Mouse (Mus musculus) liver, embryonic 11.5 days (tissue): ENCODE data around the gene Rph3al. TPM values are rescaled to one million over a fixed set of nuclear protein-coding genes. Genes with fewer than 3 reads are reported as not detected.

Source experiments
- ATAC-seq: fragments of 200-750 bp; cut with Nextera tagmentation; replicated peaks from 2 replicates; pipeline ENCODE4 v1.8.0; 2017; ENCODE audit warnings: moderate number of reproducible peaks, mild to moderate bottlenecking, moderate TSS enrichment, moderate library complexity; ENCODE audit not compliant: low FRiP score
- DNase-seq: peaks from one replicate; pipeline ENCODE4 v3.0.0-alpha.2; 2017; ENCODE audit warnings: low spot score
- H3K27ac ChIP-seq: fragments of 300-500 bp; sonication (generic); 2 replicates; pipeline ENCODE4 v1.5.1; 2014; ENCODE audit warnings: mild to moderate bottlenecking, low read depth, low read length, control low read depth
- H3K27me3 ChIP-seq: fragments of 300-500 bp; sonication (generic); replicated peaks from 2 replicates; pipeline ENCODE4 v1.6.1; 2014; ENCODE audit warnings: low read length, mixed read lengths; ENCODE audit not compliant: control insufficient read depth, insufficient read depth
- H3K36me3 ChIP-seq: fragments of 300-500 bp; sonication (generic); 2 replicates; pipeline ENCODE4 v1.6.1; 2014; ENCODE audit warnings: mild to moderate bottlenecking, low read length, moderate library complexity, mixed read lengths; ENCODE audit not compliant: control insufficient read depth, insufficient read depth
- H3K4me1 ChIP-seq: fragments of 300-500 bp; sonication (generic); replicated peaks from 2 replicates; pipeline ENCODE4 v1.6.1; 2014; ENCODE audit warnings: low read length, mixed read lengths; ENCODE audit not compliant: control insufficient read depth, insufficient read depth
- H3K4me2 ChIP-seq: fragments of 300-500 bp; sonication (generic); 2 replicates; pipeline ENCODE4 v1.6.1; 2014; ENCODE audit warnings: mild to moderate bottlenecking, control low read depth, moderate library complexity
- H3K4me3 ChIP-seq: fragments of 300-500 bp; sonication (generic); 2 replicates; pipeline ENCODE4 v1.5.1; 2014; ENCODE audit warnings: low read depth, low read length, control low read depth
- H3K9ac ChIP-seq: fragments of 300-500 bp; sonication (generic); 2 replicates; pipeline ENCODE4 v1.6.1; 2014; ENCODE audit warnings: low read depth, low read length, control low read depth
- H3K9me3 ChIP-seq: fragments of 300-500 bp; sonication (generic); 2 replicates; pipeline ENCODE4 v1.6.1; 2016; ENCODE audit warnings: low read length, inconsistent platforms, mixed read lengths; ENCODE audit not compliant: control insufficient read depth
- WGBS: fragments of 180-500 bp; shearing (Covaris S2); extraction: QIAGEN DNeasy Blood & Tissue Kit; methylation state at CpG from one replicate; pipeline ENCODE4 v1.1.7; 2014; 5-methylcytosine and 5-hydroxymethylcytosine counted together
- polyA plus RNA-seq: library from polyadenylated mRNA; unstranded; fragments of >200 nt; fragmentation: Nextera tagmentation; extraction: Ambion mirVana; gene quantifications from 2 replicates; pipeline ENCODE4 v1.2.1, GENCODE M21; 2014

Rph3al gene
- 1.4 and 1.5 TPM in 2 replicates for polyA plus RNA-seq

GRCm38 (mm10) chr11:75938379-75938906 is at the start of gene Rph3al:
TSS of gene Rph3al (minus strand) at chr11:75938429.
- Histone ChIP-seq H3K9ac (0 out of 2 replicates have a peak within 1 kb of the TSS, but pooled peaks have one; percentile 25), H3K4me1 (peaks cover 10% of the 10 kb centered on the region), H3K27me3 (no peaks in the 10 kb centered on the region), H3K9me3 (no peaks in the 10 kb centered on the region), H3K36me3 (no peaks in the 10 kb centered on the region), H3K4me3 (no peak within 1 kb of the TSS), H3K27ac (peak within 1 kb of the TSS; percentile 34; the same call in 1 of the 2 replicates), H3K4me2 (peak within 1 kb of the TSS; percentile 13; the same call in 1 of the 2 replicates)
- 65% methylated on average over 6 of the region's 6 CpGs for WGBS
- no peak for DNase-seq
- ATAC-seq = no peak

GRCm38 (mm10) chr11:75985948-75986347 is 47.7 kb upstream of the Rph3al start:
- Histone ChIP-seq H3K9me3 (no peaks in the 10 kb centered on the region), H3K9ac (no peak overlapping the region), H3K36me3 (no peaks in the 10 kb centered on the region), H3K4me2 (no peak overlapping the region), H3K27me3 (0 out of 2 replicates have a peak, but pooled peaks cover 3% of the 10 kb centered on the region), H3K4me3 (no peak overlapping the region), H3K4me1 (no peaks in the 10 kb centered on the region), H3K27ac (no peak overlapping the region)
- WGBS = 72% methylated on average over 7 of the region's 7 CpGs
- DNase-seq = no peak
- ATAC-seq = no peak

DNA sequence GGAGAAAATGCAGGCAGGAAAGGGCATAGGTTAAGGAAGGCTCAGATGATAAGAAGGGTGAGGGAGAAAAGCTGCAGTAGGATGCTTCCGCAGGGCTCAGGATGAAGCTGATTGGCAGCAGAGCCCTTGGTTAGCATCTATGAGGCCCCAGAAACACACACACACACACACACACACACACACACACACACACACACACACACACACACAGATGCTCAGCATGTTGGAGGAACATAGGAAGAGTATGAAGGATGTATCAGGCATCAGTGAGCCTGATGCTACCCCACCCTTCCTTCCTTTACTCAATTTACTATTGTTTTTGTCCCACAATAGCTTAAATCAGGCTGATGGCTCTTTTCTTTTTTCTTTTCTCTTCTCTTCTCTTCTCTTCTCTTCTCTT is 46.4 kb upstream of the Rph3al start:
- no peak for DNase-seq
- no peaks in the 10 kb centered on the region for H3K36me3 ChIP-seq
- no peaks in the 10 kb centered on the region for H3K4me1 ChIP-seq
- no peak overlapping the region for H3K4me2 ChIP-seq
- H3K9ac ChIP-seq = no peak overlapping the region
- WGBS = 68% methylated on average over 1 of the region's 1 CpGs
- no peak for ATAC-seq
- H3K4me3 ChIP-seq = no peak overlapping the region
- H3K9me3 ChIP-seq = no peaks in the 10 kb centered on the region
- H3K27me3 ChIP-seq = no peaks in the 10 kb centered on the region
- no peak overlapping the region for H3K27ac ChIP-seq

- no peaks in the 10 kb centered on the region for H3K9me3 ChIP-seq
- no peaks in the 10 kb centered on the region for H3K27me3 ChIP-seq
- H3K27ac ChIP-seq = no peak overlapping the region
- H3K36me3 ChIP-seq = no peaks in the 10 kb centered on the region
- ATAC-seq = no peak
- H3K4me3 ChIP-seq = no peak overlapping the region
- no peak overlapping the region for H3K9ac ChIP-seq
- H3K4me2 ChIP-seq = no peak overlapping the region
- WGBS = 69% methylated on average over 4 of the region's 4 CpGs
- no peaks in the 10 kb centered on the region for H3K4me1 ChIP-seq
- no peak for DNase-seq
Measured at GRCm38 (mm10) chr11:75983194-75983593, 45.0 kb upstream of the Rph3al start.

- Histone ChIP-seq H3K4me3 (no peak overlapping the region), H3K4me2 (no peak overlapping the region), H3K4me1 (0 out of 2 replicates have a peak, but pooled peaks cover 3% of the 10 kb centered on the region), H3K36me3 (no peaks in the 10 kb centered on the region), H3K27me3 (no peaks in the 10 kb centered on the region), H3K27ac (no peak overlapping the region), H3K9ac (no peak overlapping the region), H3K9me3 (no peaks in the 10 kb centered on the region)
- DNase-seq (no peak), ATAC-seq (no peak)
- 35% methylated on average over 2 of the region's 2 CpGs for WGBS
Measured at GRCm38 (mm10) chr11:75980413-75980812, 42.2 kb upstream of the Rph3al start.

DNA sequence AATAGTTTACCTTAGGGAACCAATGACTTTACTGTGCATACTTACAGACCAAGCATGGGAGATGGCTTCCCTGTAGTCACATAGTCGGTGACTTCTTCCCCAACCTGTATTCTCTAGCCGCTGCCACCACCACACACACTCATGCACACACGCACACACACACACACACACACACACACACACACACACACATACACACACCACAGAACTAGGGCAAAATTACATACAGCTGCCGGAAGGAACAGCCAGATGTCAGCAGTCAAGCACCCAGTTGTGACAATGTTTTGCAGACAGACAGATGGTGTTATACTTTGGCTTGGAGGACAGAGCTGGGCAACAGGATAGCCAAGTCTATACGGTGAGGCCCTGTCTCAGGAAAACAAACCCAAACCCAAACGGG is 39.8 kb upstream of the Rph3al start:
- DNase-seq = no peak
- H3K9me3 ChIP-seq = no peaks in the 10 kb centered on the region
- 74% methylated on average over 6 of the region's 6 CpGs for WGBS

GRCm38 (mm10) chr11:75976748-75977147 is 38.5 kb upstream of the Rph3al start:
- Histone ChIP-seq H3K4me2 (no peak overlapping the region), H3K27ac (no peak overlapping the region), H3K4me3 (no peak overlapping the region), H3K9ac (no peak overlapping the region), H3K9me3 (no peaks in the 10 kb centered on the region), H3K36me3 (no peaks in the 10 kb centered on the region), H3K27me3 (0 out of 2 replicates have a peak, but pooled peaks cover 3% of the 10 kb centered on the region), H3K4me1 (0 out of 2 replicates have a peak, but pooled peaks cover 3% of the 10 kb centered on the region)
- WGBS = 21% methylated on average over 8 of the region's 8 CpGs
- no peak for DNase-seq
- ATAC-seq = no peak

More for the DNA sequence above, 39.8 kb upstream of the Rph3al start:
- Histone ChIP-seq H3K27me3 (no peaks in the 10 kb centered on the region), H3K4me1 (0 out of 2 replicates have a peak, but pooled peaks cover 3% of the 10 kb centered on the region), H3K4me2 (no peak overlapping the region), H3K27ac (no peak overlapping the region), H3K4me3 (no peak overlapping the region), H3K36me3 (no peaks in the 10 kb centered on the region), H3K9ac (no peak overlapping the region)
- ATAC-seq = no peak

DNA sequence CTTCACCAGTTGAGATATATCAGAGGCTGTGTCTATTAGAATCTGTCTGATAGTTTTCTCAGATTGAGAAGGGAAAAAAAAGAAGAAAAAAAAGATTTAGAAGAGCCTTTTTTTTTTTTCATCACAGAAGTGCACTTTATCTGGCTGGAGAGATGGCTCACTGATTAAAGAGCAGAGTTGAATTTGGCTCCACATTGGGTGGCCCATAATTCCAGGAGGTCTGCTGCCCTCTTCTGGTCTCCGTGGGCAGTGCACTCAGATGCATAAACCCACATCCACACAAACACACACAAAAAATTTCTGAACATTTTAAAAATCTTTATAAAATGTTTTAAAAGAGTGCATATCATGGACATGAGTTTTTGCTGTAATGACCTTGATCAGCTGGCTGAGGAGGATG is 35.8 kb upstream of the Rph3al start:
- Histone ChIP-seq H3K4me2 (no peak overlapping the region), H3K27ac (no peak overlapping the region), H3K9ac (no peak overlapping the region), H3K9me3 (no peaks in the 10 kb centered on the region), H3K4me1 (0 out of 2 replicates have a peak, but pooled peaks cover 3% of the 10 kb centered on the region), H3K4me3 (no peak overlapping the region), H3K27me3 (peaks cover 13% of the 10 kb centered on the region), H3K36me3 (no peaks in the 10 kb centered on the region)
- ATAC-seq (no peak), DNase-seq (no peak)
- WGBS = 76% methylated on average over 1 of the region's 1 CpGs

DNA sequence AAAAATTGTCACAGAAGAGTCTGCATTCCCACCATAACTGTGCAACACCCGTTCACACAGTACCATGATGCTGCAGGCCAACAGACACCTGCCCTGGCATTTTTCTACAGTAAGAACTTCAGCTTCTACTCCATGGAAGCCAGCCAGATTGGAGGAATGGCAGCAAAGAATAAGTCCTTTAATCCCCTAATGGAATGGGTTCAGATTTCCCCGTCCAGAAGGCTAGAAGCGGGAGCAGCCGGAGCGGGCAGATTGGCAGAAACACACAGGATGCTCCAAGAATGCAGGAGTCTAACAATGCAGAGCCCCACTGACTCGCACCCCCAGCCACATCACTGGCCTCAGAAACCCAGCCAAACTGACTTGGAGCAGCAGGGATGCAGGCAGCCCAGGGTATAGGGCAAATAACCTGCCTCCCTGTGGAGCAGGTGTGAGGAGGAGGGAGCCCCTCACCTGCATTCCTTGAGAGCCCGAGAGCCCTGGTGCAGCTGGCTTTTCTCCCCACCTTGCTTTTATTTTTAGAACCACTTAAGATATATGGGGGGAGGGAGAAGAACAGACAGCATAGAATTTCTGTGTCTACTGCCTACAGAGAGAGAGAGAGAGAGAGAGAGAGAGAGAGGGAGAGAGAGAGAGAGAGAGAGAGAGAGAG is 34.8 kb upstream of the Rph3al start:
- H3K4me3 ChIP-seq = no peak overlapping the region
- H3K36me3 ChIP-seq = no peaks in the 10 kb centered on the region
- no peak for ATAC-seq
- H3K4me1 ChIP-seq = 0 out of 2 replicates have a peak, but pooled peaks cover 3% of the 10 kb centered on the region
- no peak overlapping the region for H3K27ac ChIP-seq
- H3K4me2 ChIP-seq = no peak overlapping the region
- H3K9me3 ChIP-seq = no peaks in the 10 kb centered on the region
- DNase-seq = no peak
- no peak overlapping the region for H3K9ac ChIP-seq
- 35% methylated on average over 7 of the region's 7 CpGs for WGBS
- H3K27me3 ChIP-seq = peaks cover 17% of the 10 kb centered on the region
